Mouse (Mus musculus) embryonic fibroblast, embryonic 13.5 days (primary cell): ENCODE data around the gene Kdsr.

ENCODE experiments used
- CTCF ChIP-seq: IDR thresholded peaks from 2 replicates; pipeline ENCODE4 v1.5.1; 2011; ENCODE audit warnings: mild to moderate bottlenecking, control low read depth, low read length, moderate library complexity, borderline replicate concordance; ENCODE audit not compliant: insufficient read depth
- POLR2A ChIP-seq: IDR thresholded peaks from 2 replicates; pipeline ENCODE4 v1.6.1; 2011; ENCODE audit warnings: low read depth, mild to moderate bottlenecking, control low read depth, low read length, moderate library complexity

- peak; percentile 91 for TF ChIP-seq POLR2A
- no peak for TF ChIP-seq CTCF
Measured at GRCm38 (mm10) chr1:106796542-106796924, 37.0 kb upstream of the Kdsr start, which contains the start of gene Vps4b.
